Mouse (Mus musculus) hindbrain, embryonic 14.5 days (tissue): ENCODE data around the gene Havcr2. TPM values are rescaled to one million over a fixed set of nuclear protein-coding genes. Genes with fewer than 3 reads are reported as not detected.

Experiments
- polyA plus RNA-seq: library from polyadenylated mRNA; unstranded; fragments of >200 nt; fragmentation: Nextera tagmentation; extraction: Ambion mirVana; gene quantifications from 2 replicates; pipeline ENCODE4 v1.2.1, GENCODE M21; 2014

Havcr2 gene
- polyA plus RNA-seq, 1 experiment from 2014 or later, result 0.23 TPM

Other genes with a start within 250 kb of the Havcr2 start
- gene Fndc9, start 219.4 kb upstream of the Havcr2 start, polyA plus RNA-seq, result 2.8 and 3.5 TPM in 2 replicates
- 117 and 125 TPM in 2 replicates for gene Cyfip2, start 142.1 kb upstream of the Havcr2 start, polyA plus RNA-seq
- gene Itk, start 65.4 kb upstream of the Havcr2 start, polyA plus RNA-seq, result 0.05 TPM in 1 of 2 replicates, not detected in the other
- gene Fam71b, start 58.4 kb upstream of the Havcr2 start, polyA plus RNA-seq, result not detected in 2 replicates
- gene Med7, start 18.0 kb upstream of the Havcr2 start, polyA plus RNA-seq, result 67.2 and 74.2 TPM in 2 replicates
- not detected in 2 replicates for gene Gm12169, start 69.3 kb downstream of the Havcr2 start, polyA plus RNA-seq
- not detected in 2 replicates for gene BC053393, start 116.6 kb downstream of the Havcr2 start, polyA plus RNA-seq
- gene Dppa1, start 174.3 kb downstream of the Havcr2 start, polyA plus RNA-seq, result not detected in 2 replicates